Mouse (Mus musculus) CH12.LX (cell line): ENCODE results near the gene Eya4. TPM values are rescaled to one million over a fixed set of nuclear protein-coding genes. Genes with fewer than 3 reads are reported as not detected.

ENCODE experiments used
- DNase-seq: peaks from one replicate; pipeline ENCODE4 v3.0.0-alpha.2; 2013; ENCODE audit errors: extremely low read depth
- H3K27ac ChIP-seq: 2 replicates; pipeline ENCODE4 v1.5.1; 2012; ENCODE audit warnings: low read depth, mild to moderate bottlenecking, control low read depth, moderate library complexity; ENCODE audit not compliant: insufficient read depth
- H3K27me3 ChIP-seq: replicated peaks from 2 replicates; pipeline ENCODE3; 2012; ENCODE audit warnings: inconsistent platforms
- H3K36me3 ChIP-seq, 2 experiments: replicated peaks in 1 of 2; 2 replicates each; pipeline versions ENCODE3 to v1.6.1; 2012; ENCODE audit warnings: inconsistent platforms in 1 of 2, low read length in 1 of 2, mild to moderate bottlenecking in 1 of 2, mixed read lengths in 1 of 2, moderate library complexity in 1 of 2; ENCODE audit not compliant: control insufficient read depth in 1 of 2, insufficient read depth in 1 of 2
- H3K4me1 ChIP-seq, 2 experiments: 2 replicates each; pipeline ENCODE4 v1.6.1; 2012; ENCODE audit warnings: inconsistent platforms in 1 of 2, moderate library complexity in 1 of 2; ENCODE audit not compliant: insufficient read depth in 2 of 2, control insufficient read depth in 1 of 2
- H3K4me2 ChIP-seq: 2 replicates; pipeline ENCODE4 v1.6.1; 2012; ENCODE audit warnings: low read depth, mild to moderate bottlenecking, control low read depth; ENCODE audit not compliant: poor library complexity, insufficient read depth, severe bottlenecking
- H3K4me3 ChIP-seq, 3 experiments: fragments of 150-350 bp in 1 of 3; sonication (generic) in 1 of 3; replicated peaks in 1 of 3; 2 replicates each; pipeline versions ENCODE3 to v1.5.1; 2011 to 2012; ENCODE audit warnings: low read depth in 2 of 3, low read length in 2 of 3, mild to moderate bottlenecking in 2 of 3, moderate library complexity in 2 of 3, control low read depth in 1 of 3, improper control_type of control experiment in 1 of 3, inconsistent platforms in 1 of 3, mixed read lengths in 1 of 3; ENCODE audit not compliant: poor library complexity in 1 of 3
- H3K79me2 ChIP-seq: replicated peaks from 2 replicates; pipeline ENCODE4 v1.6.1; 2012; ENCODE audit warnings: mild to moderate bottlenecking, moderate library complexity; ENCODE audit not compliant: control insufficient read depth, poor library complexity, insufficient read depth, severe bottlenecking; ENCODE audit errors: extremely low read depth
- H3K9ac ChIP-seq: 2 replicates; pipeline ENCODE4 v1.6.1; 2012; ENCODE audit warnings: low read depth, mild to moderate bottlenecking, control low read depth, moderate library complexity; ENCODE audit not compliant: insufficient read depth
- H3K9me3 ChIP-seq: replicated peaks from 2 replicates; pipeline ENCODE3; 2012; ENCODE audit warnings: low read length, inconsistent platforms, mixed read lengths
- CHD1 ChIP-seq: IDR thresholded peaks from 2 replicates; pipeline ENCODE4 v1.6.1; 2012; ENCODE audit warnings: low read depth, low read length, improper control_type of control experiment, inconsistent platforms
- CHD2 ChIP-seq: IDR thresholded peaks from 2 replicates; pipeline ENCODE4 v1.6.1; 2011; ENCODE audit warnings: low read length, improper control_type of control experiment
- ELF1 ChIP-seq: IDR thresholded peaks from 2 replicates; pipeline ENCODE4 v1.6.1; 2014; ENCODE audit warnings: low read depth, mild to moderate bottlenecking, inconsistent platforms, low read length, improper control_type of control experiment
- GABPA ChIP-seq: IDR thresholded peaks from 2 replicates; pipeline ENCODE4 v1.6.1; 2012; ENCODE audit warnings: low read depth, low read length, improper control_type of control experiment, inconsistent platforms; ENCODE audit not compliant: insufficient replicate concordance
- IRF4 ChIP-seq: IDR thresholded peaks from 2 replicates; pipeline ENCODE4 v1.6.1; 2014; ENCODE audit warnings: low read depth, mild to moderate bottlenecking, inconsistent platforms, low read length, improper control_type of control experiment
- KAT2A ChIP-seq: IDR thresholded peaks from 2 replicates; pipeline ENCODE4 v1.6.1; 2012; ENCODE audit warnings: low read length, improper control_type of control experiment, inconsistent platforms; ENCODE audit not compliant: insufficient replicate concordance
- MAX ChIP-seq: IDR thresholded peaks from 2 replicates; pipeline ENCODE4 v1.6.1; 2011; ENCODE audit warnings: low read length, improper control_type of control experiment
- MEF2A ChIP-seq: IDR thresholded peaks from 2 replicates; pipeline ENCODE4 v1.6.1; 2014; ENCODE audit warnings: low read depth, mild to moderate bottlenecking, inconsistent platforms, low read length, improper control_type of control experiment, borderline replicate concordance
- MXI1 ChIP-seq: IDR thresholded peaks from 2 replicates; pipeline ENCODE4 v1.6.1; 2011; ENCODE audit warnings: mild to moderate bottlenecking, low read depth, low read length, improper control_type of control experiment
- NELFE ChIP-seq: IDR thresholded peaks from 2 replicates; pipeline ENCODE4 v1.6.1; 2011; ENCODE audit warnings: low read depth, low read length, improper control_type of control experiment
- POLR2A ChIP-seq: IDR thresholded peaks from 2 replicates; pipeline ENCODE4 v1.6.1; 2011; ENCODE audit warnings: low read depth, mild to moderate bottlenecking, improper control_type of control experiment, low read length
- RAD21 ChIP-seq: IDR thresholded peaks from 2 replicates; pipeline ENCODE4 v1.6.1; 2011; ENCODE audit warnings: low read depth, mild to moderate bottlenecking, low read length, improper control_type of control experiment, moderate library complexity
- RCOR1 ChIP-seq: conservative IDR thresholded peaks from 2 replicates; pipeline ENCODE4 v1.6.1; 2012; ENCODE audit warnings: low read depth, mild to moderate bottlenecking, inconsistent platforms, low read length, improper control_type of control experiment
- TBP ChIP-seq: conservative IDR thresholded peaks from 2 replicates; pipeline ENCODE4 v1.6.1; 2011; ENCODE audit warnings: low read depth, low read length, improper control_type of control experiment
- ZC3H11A ChIP-seq: IDR thresholded peaks from 2 replicates; pipeline ENCODE4 v1.6.1; 2012; ENCODE audit warnings: low read depth, mild to moderate bottlenecking, inconsistent platforms, low read length, improper control_type of control experiment
- ZKSCAN1 ChIP-seq: IDR thresholded peaks from 2 replicates; pipeline ENCODE4 v1.6.1; 2012; ENCODE audit warnings: low read depth, inconsistent platforms, low read length, improper control_type of control experiment, borderline replicate concordance
- ZNF384 ChIP-seq: IDR thresholded peaks from 2 replicates; pipeline ENCODE4 v1.6.1; 2012; ENCODE audit warnings: low read depth, low read length, improper control_type of control experiment, inconsistent platforms
- dilution Hi-C: fragments of 300-500 bp; cut with MboI; formaldehyde crosslinking; loops from 2 replicates; pipeline ENCODE4 v1.14.3; 2020; ENCODE audit warnings: low sequenced_read_pairs; ENCODE audit not compliant: extremely low pct_unique_long_range_greater_than_20kb, extremely low pct_ligation_motif_present
- in situ Hi-C: fragments of 300-500 bp; cut with MboI; formaldehyde crosslinking; loops from 3 replicates; pipeline ENCODE4 v1.14.3; 2019; ENCODE audit warnings: low sequenced_read_pairs, low pct_ligation_motif_present, low pct_unique_long_range_greater_than_20kb, mixed read lengths
- polyA plus RNA-seq: library from polyadenylated mRNA; unstranded; fragments of >175 nt; gene quantifications from 2 replicates; pipeline ENCODE4 v1.2.1, GENCODE M21; 2012; ENCODE audit warnings: low read depth; ENCODE audit not compliant: insufficient read length
- total RNA-seq, 2 experiments: library from RNA; depleted of rRNA; stranded (reverse); fragments of 300-350 nt in 1 of 2; fragments of >200 nt in 1 of 2; gene quantifications; 2 replicates each; pipeline ENCODE4 v1.2.3; 2012 to 2014

Gene Eya4
- total and polyA plus RNA-seq, 3 experiments = 0.05 to 0.10 TPM; not detected in 1

DNA sequence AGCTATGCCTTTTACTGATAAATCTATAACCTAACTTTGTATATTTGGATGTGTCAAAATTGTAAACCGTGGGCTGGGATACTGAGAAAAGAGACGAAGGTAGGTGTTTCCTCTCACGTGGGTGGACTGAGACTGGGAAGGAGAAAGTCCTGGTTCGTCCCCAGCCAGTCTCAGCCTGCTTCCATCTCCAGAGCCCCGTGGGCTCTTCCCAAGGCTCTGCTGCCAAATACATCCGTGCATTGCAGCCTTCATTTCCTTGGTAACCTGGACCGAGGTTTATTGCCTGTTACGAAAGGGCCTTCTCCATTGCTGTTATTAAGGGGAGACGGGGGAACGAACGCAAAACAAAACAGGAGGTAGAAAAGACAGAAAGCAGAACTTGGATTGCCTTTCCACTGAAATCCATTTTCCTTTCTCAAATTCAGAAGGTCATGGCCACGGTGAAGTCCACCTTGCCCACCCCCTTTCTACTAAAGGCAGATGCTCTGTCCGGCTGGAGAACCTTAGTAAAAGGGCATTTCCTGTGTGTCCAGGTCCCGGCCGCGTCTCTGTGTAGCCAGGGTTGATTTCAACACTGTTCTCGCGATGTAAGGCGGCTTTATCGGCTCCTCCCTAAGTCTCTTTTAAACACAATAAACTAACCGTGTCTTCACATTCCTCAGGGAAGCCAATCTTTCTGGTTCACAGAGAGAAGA lies 273.7 kb downstream of the Eya4 start:
- DNase-seq = no peak
- no peaks in the 10 kb centered on the region for H3K9me3 ChIP-seq
- H3K9ac ChIP-seq = peak overlapping the region; percentile 67
- H3K36me3 ChIP-seq = no peaks in the 10 kb centered on the region
- H3K4me1 ChIP-seq = no peaks in the 10 kb centered on the region; a peak in 2 of 4 replicates
- peak overlapping the region in 2 of 3 experiments; percentile 18 to 60 for H3K4me3 ChIP-seq
- in situ Hi-C loops = no loop called here
- no peaks in the 10 kb centered on the region for H3K79me2 ChIP-seq
- TF ChIP-seq POLR2A (peak; percentile 56), GABPA (no peak), NELFE (peak; percentile 10; the same call in 1 of the 2 replicates), KAT2A (no peak), TBP (0 out of 2 replicates have a peak, but pooled peaks have one; percentile 60), CHD2 (peak; percentile 95), MAX (peak; percentile 16; the same call in 1 of the 2 replicates), ZC3H11A (no peak)
- dilution Hi-C loops = no loop called here
- H3K4me2 ChIP-seq = peak overlapping the region; percentile 85
- no peaks in the 10 kb centered on the region for H3K27me3 ChIP-seq
- no peak overlapping the region for H3K27ac ChIP-seq

DNA sequence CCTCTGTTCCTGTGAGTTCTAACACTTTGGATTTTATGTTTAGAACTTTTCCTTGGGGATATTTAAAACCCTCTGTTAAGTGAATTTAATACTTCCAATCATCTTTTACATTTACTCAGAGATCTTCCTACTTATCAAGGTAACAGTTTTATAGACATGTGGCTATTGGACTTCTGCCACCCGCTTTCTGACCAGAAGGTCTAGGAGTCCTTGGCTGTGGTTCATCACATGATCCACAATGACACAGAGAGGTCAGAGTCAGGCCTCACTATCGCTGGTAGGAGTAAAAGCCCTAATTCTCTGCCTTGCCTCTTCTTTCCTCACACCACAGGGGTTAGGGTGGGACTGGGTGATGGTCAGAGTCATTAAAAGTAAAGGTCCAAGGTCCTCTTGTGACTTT lies 277.2 kb downstream of the Eya4 start:
- TF ChIP-seq POLR2A (no peak), ZC3H11A (no peak), ELF1 (no peak), MXI1 (no peak), ZNF384 (no peak), RCOR1 (no peak), MEF2A (no peak), KAT2A (no peak), MAX (no peak), CHD1 (no peak), ZKSCAN1 (no peak), IRF4 (no peak), RAD21 (no peak)
- no peaks in the 10 kb centered on the region for H3K4me1 ChIP-seq
- no peaks in the 10 kb centered on the region for H3K27me3 ChIP-seq
- DNase-seq = no peak
- no peak overlapping the region for H3K4me3 ChIP-seq
- in situ Hi-C loops (loop anchor here (25.0 kb wide), 1 partner anchor 486 kb away; no protein-coding TSS in a partner anchor), dilution Hi-C loops (no loop called here)
- H3K4me2 ChIP-seq = no peak overlapping the region
- no peak overlapping the region for H3K9ac ChIP-seq
- no peaks in the 10 kb centered on the region for H3K79me2 ChIP-seq
- no peaks in the 10 kb centered on the region for H3K9me3 ChIP-seq
- no peak overlapping the region for H3K27ac ChIP-seq
- H3K36me3 ChIP-seq = no peaks in the 10 kb centered on the region
